Comparison of ENCODE assay signal across 24 mouse cellular contexts in the genomic region with DNA sequence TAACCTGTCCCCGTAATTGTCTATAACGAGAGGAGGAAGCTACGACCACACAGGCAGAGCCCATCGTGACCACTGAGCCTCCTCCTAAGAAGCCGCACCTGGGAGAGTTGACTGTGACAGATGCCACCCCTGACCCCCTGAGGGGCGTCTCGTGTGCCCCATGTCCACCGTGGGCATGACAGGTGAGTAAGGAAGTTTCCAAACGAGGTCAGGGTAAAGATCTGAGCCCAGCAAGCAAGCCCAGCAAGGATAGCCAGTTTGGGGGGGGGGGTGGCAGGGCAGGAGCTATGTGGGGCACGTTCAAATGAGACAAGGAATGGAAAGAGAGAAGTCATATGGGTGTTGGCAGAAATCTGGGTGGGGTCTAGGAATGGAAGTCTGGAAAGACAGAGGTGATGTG. TPM values are rescaled to one million over a fixed set of nuclear protein-coding genes. Genes with fewer than 3 reads are reported as not detected.
"Had no signal": no experiment of that assay in that cellular context is flagged by ENCODE, and none has a peak within 500 bp of the region (broad histone marks: within the 10 kb centered on the region; RNA-seq: fewer than 3 reads in every experiment).

No protein-coding gene starts in this region.

- DNase-seq: gastrocnemius, postnatal 25 days; layer of hippocampus, adult 9-11 months had no signal

RNA-seq across cellular contexts. Expression of gene Cyp21a1, which starts 9.3 kb away (rescaled TPM):
- total RNA-seq: gastrocnemius, adult 2 months; granulocyte monocyte progenitor cell, adult 5-6 weeks; heart, postnatal 10 days; heart, postnatal 36 days; layer of hippocampus, postnatal 14 days; left cerebral cortex, adult 18-20 months; left cerebral cortex, postnatal 10 days; left cerebral cortex, postnatal 25 days; left cerebral cortex, postnatal 4 days had no signal
- polyA plus RNA-seq: heart, embryonic 10.5 days; heart, embryonic 14.5 days; heart, embryonic 16.5 days; hindbrain, embryonic 10.5 days; hindbrain, embryonic 12.5 days; hindbrain, embryonic 14.5 days; hindbrain, embryonic 16.5 days; intestine, embryonic 14.5 days; limb, embryonic 11.5 days; limb, embryonic 13.5 days; liver, adult 2 months; liver, embryonic 12.5 days; liver, embryonic 14.5 days had no signal

RNA-seq across cellular contexts. Expression of gene C4b, which starts 51.3 kb away (rescaled TPM):
- total RNA-seq: granulocyte monocyte progenitor cell, adult 5-6 weeks had no signal
- polyA plus RNA-seq: heart, embryonic 10.5 days; hindbrain, embryonic 10.5 days; hindbrain, embryonic 12.5 days; hindbrain, embryonic 14.5 days; limb, embryonic 11.5 days had no signal
